Mouse (Mus musculus) heart, adult 2 months (tissue): ENCODE results near the gene Zfp28.

Source experiments
- CTCF ChIP-seq: fragments of 200-600 bp; IDR thresholded peaks from 2 replicates; pipeline ENCODE4 v1.8.1; 2022; ENCODE audit warnings: antibody characterized with exemption, mild to moderate bottlenecking, moderate library complexity
- EP300 ChIP-seq: fragments of 200-500 bp; IDR thresholded peaks from 2 replicates; pipeline ENCODE4 v1.6.1; 2011; ENCODE audit warnings: low read depth, low read length, control low read depth; ENCODE audit not compliant: insufficient read depth

DNA sequence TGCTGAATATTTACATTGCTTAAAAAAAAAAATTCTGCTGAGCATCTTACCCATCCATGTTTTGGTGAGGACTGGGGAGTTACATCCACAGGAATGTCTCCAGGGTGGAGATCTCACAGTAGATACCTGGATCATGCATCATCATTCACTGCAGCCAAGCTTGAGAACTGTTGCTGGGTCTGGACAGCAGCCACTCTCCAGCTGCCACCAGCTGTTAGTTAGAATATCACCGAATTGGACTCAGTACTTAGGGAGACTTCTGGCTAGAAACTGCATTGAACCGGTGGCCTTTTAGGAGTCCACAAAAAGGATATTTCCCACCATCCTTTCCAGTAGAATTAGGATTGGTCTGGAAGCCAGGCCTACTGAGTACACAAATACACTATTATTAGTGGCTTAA is 25.0 kb upstream of the Zfp28 start:
- TF ChIP-seq EP300, result no peak
- TF ChIP-seq CTCF, result no peak
